Mouse (Mus musculus) bone marrow macrophage, adult 2 months (primary cell): ENCODE measurements around the gene Hsph1.

ENCODE experiments used
- CTCF ChIP-seq: IDR thresholded peaks from 2 replicates; pipeline ENCODE4 v1.5.1; 2012; ENCODE audit warnings: low read depth, mild to moderate bottlenecking, low read length, moderate library complexity
- POLR2A ChIP-seq: IDR thresholded peaks from 2 replicates; pipeline ENCODE4 v1.6.1; 2012; ENCODE audit warnings: mild to moderate bottlenecking, low read depth, low read length, borderline replicate concordance

DNA sequence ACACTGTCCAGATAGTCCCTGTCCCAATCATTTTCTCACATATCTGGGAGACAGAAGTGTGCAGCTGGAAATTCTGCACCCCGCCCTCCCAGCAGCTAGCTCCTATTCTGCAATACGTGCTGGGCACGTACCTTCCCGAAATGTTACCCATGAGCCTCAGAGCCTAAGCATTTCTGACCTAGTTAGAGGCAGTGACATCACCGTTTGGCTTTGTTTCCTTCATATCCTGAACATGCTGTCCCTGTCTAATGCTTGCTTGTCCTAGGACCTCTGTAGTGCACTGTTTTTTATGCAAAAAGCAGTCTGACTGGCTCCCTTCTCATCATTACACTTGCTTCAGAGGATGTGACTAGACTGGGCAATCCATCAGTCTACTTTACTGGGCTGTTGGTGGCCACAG lies 69.2 kb downstream of the Hsph1 start:
- TF ChIP-seq CTCF (no peak), POLR2A (no peak)
